8 mouse cellular contexts compared by ENCODE assay signal in the genomic region with DNA sequence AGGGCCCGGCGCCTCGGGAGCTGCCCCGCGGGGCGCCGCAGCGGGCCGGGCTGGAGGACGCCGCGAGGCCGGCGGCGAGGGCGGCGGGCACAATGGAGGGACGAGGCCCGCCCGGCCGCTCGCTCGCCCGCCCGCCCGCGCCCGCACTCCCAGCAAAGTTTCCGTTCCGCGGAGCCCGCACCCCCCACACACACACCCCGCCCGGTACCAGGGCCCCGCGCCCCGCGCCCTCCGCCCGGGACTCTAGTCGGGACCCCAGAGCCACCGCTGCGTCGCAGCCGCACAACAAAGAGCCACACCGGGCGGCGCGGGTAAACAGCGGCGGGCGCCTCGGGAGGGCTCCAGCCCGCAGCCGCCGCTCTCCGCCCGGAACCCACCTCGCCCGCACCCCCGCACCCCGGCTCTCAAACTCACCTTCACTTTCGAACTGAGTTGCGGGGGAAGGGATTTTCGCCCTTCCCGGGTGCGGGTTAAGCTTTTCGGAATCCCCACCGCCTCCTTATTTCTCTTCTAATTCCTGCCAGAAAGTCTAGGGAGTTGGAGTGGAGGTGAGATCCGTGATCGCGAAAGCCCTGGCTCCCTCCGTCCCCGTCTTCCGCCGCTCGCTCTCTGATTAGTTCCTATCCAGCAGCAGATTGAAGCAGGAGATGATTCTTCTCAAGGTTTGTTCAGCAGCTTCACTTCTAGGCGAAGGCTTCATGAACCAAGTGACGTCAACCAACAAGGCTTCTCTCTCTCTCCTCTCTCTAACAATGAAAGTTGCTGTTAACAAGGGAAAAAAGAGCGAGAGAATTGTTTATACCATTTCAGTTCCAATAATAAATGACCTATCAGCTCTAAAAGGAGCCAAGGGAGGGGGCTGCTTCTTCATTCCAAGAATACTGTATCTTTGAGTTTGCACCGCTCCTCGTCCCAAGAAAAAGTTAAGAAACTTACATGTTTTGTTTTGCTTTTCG.
DNase-seq lines count a peak whose midpoint lies in the region; ATAC-seq and TF ChIP-seq lines count a peak whose summit lies in the region.

No protein-coding gene starts in this region.

- peak overlapping the region; percentile 98 for H3K9ac ChIP-seq in heart, embryonic 16.5 days (ENCODE audit: low read length)
- peak overlapping the region; percentile 99 for H3K9ac ChIP-seq in liver, embryonic 15.5 days
- H3K9ac ChIP-seq in neural tube, embryonic 11.5 days (ENCODE audit: low read length): peak overlapping the region; percentile 100
- H3K9ac ChIP-seq in stomach, postnatal 0 days (ENCODE audit: low read length): peak overlapping the region; percentile 100

- no peak for TF ChIP-seq EP300 in stomach, postnatal 0 days (optimal IDR thresholded peaks at IDR 0.05)

- H3K4me3 ChIP-seq in brown adipose tissue, adult 24 weeks (ENCODE audit: insufficient read depth, low read depth, low read length): peak overlapping the region; percentile 97
- H3K4me3 ChIP-seq in forebrain, embryonic 10.5 days: peak overlapping the region; percentile 83
- peak overlapping the region; percentile 89 for H3K4me3 ChIP-seq in heart, embryonic 16.5 days (ENCODE audit: low read length)
- H3K4me3 ChIP-seq in liver, embryonic 15.5 days (replicated peaks): peak overlapping the region; percentile 95
- H3K4me3 ChIP-seq in neural tube, embryonic 11.5 days (ENCODE audit: low read depth, low read length): peak overlapping the region; percentile 96
- peak overlapping the region; percentile 96 for H3K4me3 ChIP-seq in stomach, postnatal 0 days (ENCODE audit: low read depth, low read length)

- no peak for TF ChIP-seq CTCF in stomach, postnatal 0 days (IDR thresholded peaks at IDR 0.05; ENCODE audit: low read depth)

- under 1% methylated on average over 65 of the region's 83 CpGs for WGBS in forebrain, embryonic 10.5 days
- under 1% methylated on average over 39 of the region's 83 CpGs for WGBS in heart, embryonic 16.5 days
- under 1% methylated on average over 59 of the region's 83 CpGs for WGBS in liver, embryonic 15.5 days (ENCODE audit: insufficient replicate concordance)
- 0% methylated on average over 33 of the region's 83 CpGs for WGBS in neural tube, embryonic 11.5 days
- WGBS in stomach, postnatal 0 days: under 1% methylated on average over 56 of the region's 83 CpGs

- peak overlapping the region; percentile 99 for H3K27ac ChIP-seq in brown adipose tissue, adult 24 weeks (replicated peaks; ENCODE audit: low read depth, low read length)
- peak overlapping the region; percentile 100 for H3K27ac ChIP-seq in forebrain, embryonic 10.5 days
- peak overlapping the region; percentile 98 for H3K27ac ChIP-seq in heart, embryonic 16.5 days (ENCODE audit: low read length)
- H3K27ac ChIP-seq in liver, embryonic 15.5 days (replicated peaks): peak overlapping the region; percentile 98
- peak overlapping the region; percentile 100 for H3K27ac ChIP-seq in neural tube, embryonic 11.5 days (ENCODE audit: low read depth, low read length)
- peak overlapping the region; percentile 100 for H3K27ac ChIP-seq in stomach, postnatal 0 days (replicated peaks)

- peak; percentile 78 for DNase-seq in forebrain, embryonic 10.5 days (ENCODE audit: extremely low spot score, low spot score)
- DNase-seq in kidney, postnatal 14 days: peak; percentile 78
- peak; percentile 78 for DNase-seq in neural tube, embryonic 11.5 days (ENCODE audit: low spot score)
- DNase-seq in stomach, postnatal 0 days (ENCODE audit: low spot score): peak; percentile 69

- no peaks in the 10 kb centered on the region for H3K27me3 ChIP-seq in forebrain, embryonic 10.5 days (ENCODE audit: poor library complexity, severe bottlenecking)
- H3K27me3 ChIP-seq in heart, embryonic 16.5 days (ENCODE audit: control insufficient read depth, insufficient read depth, low read length): no peaks in the 10 kb centered on the region
- no peaks in the 10 kb centered on the region for H3K27me3 ChIP-seq in liver, embryonic 15.5 days
- no peaks in the 10 kb centered on the region for H3K27me3 ChIP-seq in neural tube, embryonic 11.5 days (ENCODE audit: control insufficient read depth, insufficient read depth, low read length)
- H3K27me3 ChIP-seq in stomach, postnatal 0 days (ENCODE audit: control insufficient read depth, insufficient read depth, low read length): no peaks in the 10 kb centered on the region

- no peaks in the 10 kb centered on the region for H3K36me3 ChIP-seq in forebrain, embryonic 10.5 days (replicated peaks)
- H3K36me3 ChIP-seq in heart, embryonic 16.5 days (ENCODE audit: control insufficient read depth, insufficient read depth): no peaks in the 10 kb centered on the region
- H3K36me3 ChIP-seq in liver, embryonic 15.5 days (replicated peaks): no peaks in the 10 kb centered on the region
- H3K36me3 ChIP-seq in neural tube, embryonic 11.5 days (ENCODE audit: control insufficient read depth, insufficient read depth, low read length): no peaks in the 10 kb centered on the region
- no peaks in the 10 kb centered on the region for H3K36me3 ChIP-seq in stomach, postnatal 0 days (ENCODE audit: control insufficient read depth, insufficient read depth, low read length)

- no peaks in the 10 kb centered on the region for H3K9me3 ChIP-seq in forebrain, embryonic 10.5 days
- H3K9me3 ChIP-seq in heart, embryonic 16.5 days (replicated peaks; ENCODE audit: control insufficient read depth, low read length): no peaks in the 10 kb centered on the region
- no peaks in the 10 kb centered on the region for H3K9me3 ChIP-seq in liver, embryonic 15.5 days (replicated peaks)
- no peaks in the 10 kb centered on the region for H3K9me3 ChIP-seq in neural tube, embryonic 11.5 days (ENCODE audit: control insufficient read depth, low read length)
- H3K9me3 ChIP-seq in stomach, postnatal 0 days (ENCODE audit: control insufficient read depth, low read length): no peaks in the 10 kb centered on the region

- H3K4me1 ChIP-seq in brown adipose tissue, adult 24 weeks (ENCODE audit: control insufficient read depth, insufficient read depth, insufficient read length, low read length): peaks cover 5% of the 10 kb centered on the region
- peaks cover 54% of the 10 kb centered on the region for H3K4me1 ChIP-seq in forebrain, embryonic 10.5 days
- peaks cover 14% of the 10 kb centered on the region for H3K4me1 ChIP-seq in heart, embryonic 16.5 days (ENCODE audit: control insufficient read depth, insufficient read depth, low read length)
- H3K4me1 ChIP-seq in liver, embryonic 15.5 days (replicated peaks): peaks cover 33% of the 10 kb centered on the region
- peaks cover 10% of the 10 kb centered on the region for H3K4me1 ChIP-seq in neural tube, embryonic 11.5 days (ENCODE audit: control insufficient read depth, insufficient read depth, low read length)
- H3K4me1 ChIP-seq in stomach, postnatal 0 days (replicated peaks; ENCODE audit: control insufficient read depth, insufficient read depth): 0 out of 2 replicates have a peak, but pooled peaks cover 2% of the 10 kb centered on the region

- ATAC-seq in CD4-positive, CD25-positive, alpha-beta regulatory T cell, adult 4 months: peak; percentile 70
- peak; percentile 77 for ATAC-seq in heart, embryonic 16.5 days (replicated peaks; ENCODE audit: extremely low read depth, insufficient read depth, low FRiP score)
- peak; percentile 76 for ATAC-seq in liver, embryonic 15.5 days (ENCODE audit: insufficient read depth)
- peak; percentile 67 for ATAC-seq in neural tube, embryonic 11.5 days (ENCODE audit: insufficient read depth, low FRiP score, low TSS enrichment)
- ATAC-seq in stomach, postnatal 0 days (ENCODE audit: low FRiP score, low TSS enrichment): peak; percentile 86

- H3K4me2 ChIP-seq in heart, embryonic 16.5 days (ENCODE audit: low read depth, low read length): peak overlapping the region; percentile 75
- peak overlapping the region; percentile 77 for H3K4me2 ChIP-seq in liver, embryonic 15.5 days
- peak overlapping the region; percentile 68 for H3K4me2 ChIP-seq in neural tube, embryonic 11.5 days (ENCODE audit: low read depth)
- H3K4me2 ChIP-seq in stomach, postnatal 0 days (replicated peaks; ENCODE audit: low read depth): peak overlapping the region; percentile 57

Comparison
In these comparisons a context has a peak if more than half of its experiments do, and no peak if none do; other contexts are left out.
1. Peak in every context shown above with its lines: DNase-seq, ATAC-seq, H3K4me3 ChIP-seq and H3K27ac ChIP-seq.